Mouse (Mus musculus) subcutaneous adipose tissue, adult 2 months (tissue): ENCODE results near the gene Prdm2. TPM values are rescaled to one million over a fixed set of nuclear protein-coding genes. Genes with fewer than 3 reads are reported as not detected.

Experiments used
- polyA plus RNA-seq: library from polyadenylated mRNA; depleted of rRNA; stranded (reverse); fragments of >200 nt; gene quantifications from 2 replicates; pipeline ENCODE4 v1.2.3, GENCODE M21; 2012; ENCODE audit warnings: low replicate concordance; rRNA removed

Gene Prdm2
- 7.8 and 14.3 TPM in 2 replicates for polyA plus RNA-seq

DNA sequence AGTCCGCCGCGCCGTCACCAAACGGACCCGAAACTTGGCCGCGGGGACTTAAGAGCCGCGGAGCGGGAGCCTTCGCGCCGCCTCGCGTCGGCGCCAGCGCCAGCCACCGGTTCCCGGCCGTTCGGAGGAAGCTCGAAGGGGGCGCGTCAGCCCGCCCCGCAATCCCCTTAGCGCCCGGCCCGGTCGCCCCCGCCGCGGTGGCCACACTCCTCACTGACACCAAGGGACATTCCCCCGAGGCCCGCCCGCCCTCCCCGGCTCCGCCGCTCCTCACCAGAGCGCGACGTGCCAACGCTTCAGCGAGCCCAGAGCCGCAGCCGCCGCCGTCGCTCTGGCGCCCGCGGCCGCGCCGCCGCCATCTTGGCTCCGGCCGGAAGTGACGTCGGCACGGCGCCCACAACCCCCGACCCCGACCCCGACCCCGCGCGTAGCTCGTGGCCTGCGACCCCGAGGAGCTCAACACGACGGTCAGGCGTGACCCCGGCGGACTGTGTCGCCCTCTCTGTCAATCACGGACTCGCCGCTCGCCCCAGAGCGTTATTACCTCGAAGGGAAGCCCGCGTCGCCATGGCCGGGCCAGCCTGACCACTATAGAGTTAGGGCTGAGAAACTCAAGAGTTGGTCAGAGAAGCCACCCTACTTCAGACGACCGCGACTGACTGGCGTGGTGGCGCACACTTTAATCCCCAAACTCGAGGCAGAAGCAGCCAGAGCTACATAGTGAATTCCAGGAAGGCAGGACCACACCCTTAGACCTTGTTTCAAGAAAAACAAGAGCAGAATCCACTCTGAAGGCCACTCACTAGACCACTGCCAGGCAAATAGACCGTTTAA lies at the start of gene Prdm2:
Prdm2 (minus strand) TSS at position 655 of the 834 bp plus-strand sequence.

Other genes starting within 250 kb of the Prdm2 start
- gene Pdpn, start 86.6 kb upstream of the Prdm2 start, polyA plus RNA-seq = 7.9 and 9.5 TPM in 2 replicates
- gene Lrrc38, start 136.8 kb upstream of the Prdm2 start, polyA plus RNA-seq = not detected in 2 replicates
- gene Pramel1, start 181.4 kb upstream of the Prdm2 start, polyA plus RNA-seq = not detected in 2 replicates
- gene Pramef8, start 199.4 kb upstream of the Prdm2 start, polyA plus RNA-seq = 8.0 and 10.8 TPM in 2 replicates
- gene Oog4, start 237.3 kb upstream of the Prdm2 start, polyA plus RNA-seq = not detected in 2 replicates